Comparison of ENCODE assay signal across 16 mouse cellular contexts in genomic region chr2:5922823-5923222, GRCm38 (mm10). TPM values are rescaled to one million over a fixed set of nuclear protein-coding genes. Genes with fewer than 3 reads are reported as not detected.
DNase-seq lines count a peak whose midpoint lies in the region; ATAC-seq and TF ChIP-seq lines count a peak whose summit lies in the region.
"Had no signal": no experiment of that assay in that cellular context is flagged by ENCODE, and none has a peak within 500 bp of the region (broad histone marks: within the 10 kb centered on the region; RNA-seq: fewer than 3 reads in every experiment).

No protein-coding gene starts in this region.

- no peaks in the 10 kb centered on the region for H3K27me3 ChIP-seq in liver, embryonic 13.5 days
- no peaks in the 10 kb centered on the region for H3K27me3 ChIP-seq in liver, embryonic 12.5 days (replicated peaks)
- H3K27me3 ChIP-seq in MEL (ENCODE audit: control insufficient read depth in 1 of 2, insufficient read depth in 2 of 2, low read length in 2 of 2), result no peaks in the 10 kb centered on the region
- H3K27me3 ChIP-seq in intestine, embryonic 15.5 days (replicated peaks), result no peaks in the 10 kb centered on the region
- H3K27me3 ChIP-seq: forebrain, embryonic 15.5 days; heart, embryonic 12.5 days had no signal

- no peak overlapping the region for H3K27ac ChIP-seq in liver, embryonic 13.5 days
- no peak overlapping the region for H3K27ac ChIP-seq in liver, embryonic 12.5 days
- no peak overlapping the region for H3K27ac ChIP-seq in MEL (ENCODE audit: control insufficient read depth, low read depth, low read length)
- H3K27ac ChIP-seq in intestine, embryonic 15.5 days, result no peak overlapping the region
- H3K27ac ChIP-seq: forebrain, embryonic 15.5 days had no signal

- WGBS in liver, embryonic 13.5 days (ENCODE audit: insufficient replicate concordance), result 81% methylated on average over 6 of the region's 6 CpGs
- WGBS in liver, embryonic 12.5 days (ENCODE audit: insufficient replicate concordance), result 78% methylated on average over 6 of the region's 6 CpGs
- WGBS in intestine, embryonic 15.5 days, result 90% methylated on average over 6 of the region's 6 CpGs

- no peak overlapping the region for H3K4me3 ChIP-seq in liver, embryonic 13.5 days (replicated peaks)
- no peak overlapping the region for H3K4me3 ChIP-seq in liver, embryonic 12.5 days
- H3K4me3 ChIP-seq in MEL (ENCODE audit: control insufficient read depth in 1 of 2, insufficient read depth in 1 of 2, low read depth in 2 of 2, low read length in 2 of 2), result no peak overlapping the region
- H3K4me3 ChIP-seq in intestine, embryonic 15.5 days (replicated peaks), result no peak overlapping the region
- H3K4me3 ChIP-seq: forebrain, embryonic 15.5 days; heart, embryonic 12.5 days had no signal

- no peaks in the 10 kb centered on the region for H3K79me2 ChIP-seq in MEL (ENCODE audit: control insufficient read depth, insufficient read depth, low read length, poor library complexity)

- no peak overlapping the region for H3K4me2 ChIP-seq in liver, embryonic 13.5 days
- no peak overlapping the region for H3K4me2 ChIP-seq in liver, embryonic 12.5 days
- H3K4me2 ChIP-seq in intestine, embryonic 15.5 days (replicated peaks), result no peak overlapping the region
- H3K4me2 ChIP-seq: forebrain, embryonic 15.5 days; heart, embryonic 12.5 days had no signal

- peak; percentile 10; the same call in 1 of the 2 replicates for ATAC-seq in liver, embryonic 13.5 days (ENCODE audit: low read depth)
- no peak for ATAC-seq in liver, embryonic 12.5 days
- peak; percentile 43 for ATAC-seq in megakaryocyte, adult 5-6 weeks (ENCODE audit: poor library complexity, severe bottlenecking)
- ATAC-seq in intestine, embryonic 15.5 days, result no peak
- ATAC-seq: CD4-positive, CD25-positive, alpha-beta regulatory T cell, adult 4 months; forebrain, embryonic 15.5 days; hindbrain, embryonic 16.5 days had no signal

- H3K36me3 ChIP-seq in liver, embryonic 13.5 days, result peaks cover 14% of the 10 kb centered on the region
- peaks cover 17% of the 10 kb centered on the region for H3K36me3 ChIP-seq in liver, embryonic 12.5 days
- H3K36me3 ChIP-seq in MEL (ENCODE audit: control insufficient read depth in 1 of 2, insufficient read depth in 2 of 2, low read length in 2 of 2), result no peaks in the 10 kb centered on the region
- no peaks in the 10 kb centered on the region for H3K36me3 ChIP-seq in intestine, embryonic 15.5 days
- H3K36me3 ChIP-seq: G1E had no signal

- no peak for DNase-seq in liver, embryonic 13.5 days
- DNase-seq in MEL (ENCODE audit: low read depth, low spot score), result peak; percentile 48
- DNase-seq in frontal cortex, adult 2 months (ENCODE audit: extremely low spot score in 1 of 2, low spot score in 1 of 2), result no peak
- DNase-seq: adrenal gland, postnatal 10 days; cerebellum, adult 11 months; cerebellum, adult 8-10 months; cerebellum, postnatal 25 days; gastrocnemius, postnatal 14 days had no signal

- H3K4me1 ChIP-seq in liver, embryonic 13.5 days (replicated peaks), result no peaks in the 10 kb centered on the region
- no peaks in the 10 kb centered on the region for H3K4me1 ChIP-seq in liver, embryonic 12.5 days
- H3K4me1 ChIP-seq in MEL (ENCODE audit: control insufficient read depth in 1 of 2, insufficient read depth in 2 of 2, low read length in 2 of 2), result no peaks in the 10 kb centered on the region
- no peaks in the 10 kb centered on the region for H3K4me1 ChIP-seq in intestine, embryonic 15.5 days (replicated peaks)
- H3K4me1 ChIP-seq: forebrain, embryonic 15.5 days; heart, embryonic 12.5 days had no signal

- TF ChIP-seq POLR2A in MEL (IDR thresholded peaks at IDR 0.05; ENCODE audit: control insufficient read depth in 1 of 2, insufficient read depth in 1 of 2, low read depth in 1 of 2, low read length in 2 of 2, poor library complexity in 1 of 2), result no peak

- H3K9ac ChIP-seq in liver, embryonic 13.5 days, result no peak overlapping the region
- H3K9ac ChIP-seq in liver, embryonic 12.5 days, result no peak overlapping the region
- H3K9ac ChIP-seq in MEL (ENCODE audit: control insufficient read depth, low read depth, low read length, poor library complexity, severe bottlenecking), result no peak overlapping the region
- H3K9ac ChIP-seq in intestine, embryonic 15.5 days, result no peak overlapping the region
- H3K9ac ChIP-seq: forebrain, embryonic 15.5 days; heart, embryonic 12.5 days had no signal

- H3K9me3 ChIP-seq in liver, embryonic 13.5 days (replicated peaks), result no peaks in the 10 kb centered on the region
- no peaks in the 10 kb centered on the region for H3K9me3 ChIP-seq in liver, embryonic 12.5 days (replicated peaks)
- no peaks in the 10 kb centered on the region for H3K9me3 ChIP-seq in MEL (replicated peaks; ENCODE audit: insufficient read depth, low read length)
- no peaks in the 10 kb centered on the region for H3K9me3 ChIP-seq in intestine, embryonic 15.5 days
- H3K9me3 ChIP-seq: forebrain, embryonic 15.5 days; G1E; heart, embryonic 12.5 days had no signal

- no peak for TF ChIP-seq RAD21 in MEL (IDR thresholded peaks at IDR 0.05; ENCODE audit: low read depth, low read length)

- TF ChIP-seq CTCF in MEL (IDR thresholded peaks at IDR 0.05 in 2 of 3, conservative IDR thresholded peaks at IDR 0.05 in 1 of 3; ENCODE audit: control insufficient read depth in 1 of 3, insufficient read depth in 1 of 3, low read depth in 2 of 3, low read length in 3 of 3, poor library complexity in 1 of 3, severe bottlenecking in 1 of 3), result no peak

- TF ChIP-seq EP300 in MEL (IDR thresholded peaks at IDR 0.05; ENCODE audit: low read depth in 1 of 2, low read length in 2 of 2), result no peak

TF ChIP-seq in MEL, 35 proteins besides CTCF, POLR2A, EP300 and RAD21:
- TF ChIP-seq ELF1 (IDR thresholded peaks at IDR 0.05; ENCODE audit: low read depth, low read length) (no peak), ZNF384 (IDR thresholded peaks at IDR 0.05; ENCODE audit: low read depth, low read length) (no peak), TBP (IDR thresholded peaks at IDR 0.05; ENCODE audit: low read depth, low read length) (no peak), NELFE (IDR thresholded peaks at IDR 0.05; ENCODE audit: low read depth, low read length) (no peak), CHD2 (IDR thresholded peaks at IDR 0.05; ENCODE audit: low read length) (no peak), CHD1 (IDR thresholded peaks at IDR 0.05; ENCODE audit: low read depth, low read length) (no peak), MEF2A (IDR thresholded peaks at IDR 0.05; ENCODE audit: extremely low read depth, insufficient replicate concordance, low read depth, low read length, poor library complexity, severe bottlenecking) (no peak), POLR2AphosphoS5 (IDR thresholded peaks at IDR 0.05; ENCODE audit: borderline replicate concordance, low read depth, low read length) (no peak; the same call in 1 of the 2 replicates), SMC3 (IDR thresholded peaks at IDR 0.05; ENCODE audit: low read depth, low read length) (no peak), ZKSCAN1 (IDR thresholded peaks at IDR 0.05; ENCODE audit: low read depth, low read length) (no peak), GATA1 (IDR thresholded peaks at IDR 0.05; ENCODE audit: low read depth, low read length) (no peak), RCOR1 (IDR thresholded peaks at IDR 0.05; ENCODE audit: low read depth, low read length) (no peak), E2F4 (IDR thresholded peaks at IDR 0.05; ENCODE audit: borderline replicate concordance, low read depth, low read length) (no peak)
TF ChIP-seq in MEL: peak in this region for 0.

RNA-seq across cellular contexts. Expression of gene Dhtkd1, which starts 19.8 kb away (rescaled TPM):
- 1.4 and 2.0 TPM in 2 replicates for polyA plus RNA-seq in liver, embryonic 13.5 days (2015; fragmentation: Nextera tagmentation; extraction: Ambion mirVana)
- 2.3 and 3.1 TPM in 2 replicates for polyA plus RNA-seq in liver, embryonic 12.5 days (2016; fragmentation: Nextera tagmentation; extraction: Ambion mirVana)
- 1.5 and 1.6 TPM in 2 replicates for total RNA-seq in MEL (2012; rRNA removed)
- 1 to 10 TPM in 1 of 2 experiments, not detected in 1; 1.6 TPM for polyA plus RNA-seq in MEL (2012; ENCODE audit: insufficient read depth in 1 of 2, insufficient read length in 2 of 2, low read depth in 1 of 2, low replicate concordance in 2 of 2, missing spikeins in 1 of 2)
- total RNA-seq in megakaryocyte, adult 5-6 weeks (2015), result 2.0 TPM in 1 of 2 replicates, not detected in the other
- 0.24 TPM in 1 of 2 replicates, not detected in the other for total RNA-seq in megakaryocyte, adult 5-6 weeks (2017)
- 12.7 and 12.8 TPM in 2 replicates for polyA plus RNA-seq in frontal cortex, adult 2 months (2012; rRNA removed)
- polyA plus RNA-seq in intestine, embryonic 15.5 days (2015; fragmentation: Nextera tagmentation; extraction: Ambion mirVana), result 2.8 and 3.5 TPM in 2 replicates
- polyA plus RNA-seq: G1E had no signal

RNA-seq across cellular contexts. Expression of gene Sec61a2, which starts 27.6 kb away (rescaled TPM):
- 14.3 and 17.4 TPM in 2 replicates for polyA plus RNA-seq in liver, embryonic 13.5 days (2015; fragmentation: Nextera tagmentation; extraction: Ambion mirVana)
- 22.8 and 24.2 TPM in 2 replicates for polyA plus RNA-seq in liver, embryonic 12.5 days (2016; fragmentation: Nextera tagmentation; extraction: Ambion mirVana)
- total RNA-seq in MEL (2012; rRNA removed), result 13.9 and 17.8 TPM in 2 replicates
- 10 to 100 TPM in 1 of 2 experiments, not detected in 1; 32.3 TPM for polyA plus RNA-seq in MEL (2012; ENCODE audit: insufficient read depth in 1 of 2, insufficient read length in 2 of 2, low read depth in 1 of 2, low replicate concordance in 2 of 2, missing spikeins in 1 of 2)
- 11.6 and 12.5 TPM in 2 replicates for total RNA-seq in megakaryocyte, adult 5-6 weeks (2015)
- 4.0 and 5.7 TPM in 2 replicates for total RNA-seq in megakaryocyte, adult 5-6 weeks (2017)
- 169 and 186 TPM in 2 replicates for polyA plus RNA-seq in frontal cortex, adult 2 months (2012; rRNA removed)
- 62.3 and 64.8 TPM in 2 replicates for polyA plus RNA-seq in intestine, embryonic 15.5 days (2015; fragmentation: Nextera tagmentation; extraction: Ambion mirVana)

RNA-seq across cellular contexts. Expression of gene Upf2, which starts 28.4 kb away (rescaled TPM):
- polyA plus RNA-seq in liver, embryonic 13.5 days (2015; fragmentation: Nextera tagmentation; extraction: Ambion mirVana), result 4.5 and 5.8 TPM in 2 replicates
- polyA plus RNA-seq in liver, embryonic 12.5 days (2016; fragmentation: Nextera tagmentation; extraction: Ambion mirVana), result 6.8 and 7.4 TPM in 2 replicates
- total RNA-seq in MEL (2012; rRNA removed), result 15.2 and 15.3 TPM in 2 replicates
- 10 to 100 TPM in 1 of 2 experiments, not detected in 1; 30.9 TPM for polyA plus RNA-seq in MEL (2012; ENCODE audit: insufficient read depth in 1 of 2, insufficient read length in 2 of 2, low read depth in 1 of 2, low replicate concordance in 2 of 2, missing spikeins in 1 of 2)
- 28.9 and 29.6 TPM in 2 replicates for total RNA-seq in megakaryocyte, adult 5-6 weeks (2015)
- total RNA-seq in megakaryocyte, adult 5-6 weeks (2017), result 27.6 and 32.9 TPM in 2 replicates
- polyA plus RNA-seq in frontal cortex, adult 2 months (2012; rRNA removed), result 22.2 and 22.6 TPM in 2 replicates
- 8.4 and 9.1 TPM in 2 replicates for polyA plus RNA-seq in intestine, embryonic 15.5 days (2015; fragmentation: Nextera tagmentation; extraction: Ambion mirVana)

Comparison
In these comparisons a context has a peak if more than half of its experiments do, and no peak if none do; other contexts are left out.
1. ATAC-seq: peak in liver, embryonic 13.5 days (single experiment) and megakaryocyte, adult 5-6 weeks (single experiment); none in liver, embryonic 12.5 days (single experiment) and intestine, embryonic 15.5 days (single experiment).